Mouse (Mus musculus): ENCODE results near the gene Chrna1. TPM values are rescaled to one million over a fixed set of nuclear protein-coding genes. Genes with fewer than 3 reads are reported as not detected.
"Not testable (repeated sequence)": the region's sequence is repeated elsewhere in the genome, so short reads cannot be mapped to it uniquely, and the experiment has no call there.

The Chrna1 gene
- total and polyA plus RNA-seq, 3 experiments, result 0.11 TPM; not detected in 2

DNA sequence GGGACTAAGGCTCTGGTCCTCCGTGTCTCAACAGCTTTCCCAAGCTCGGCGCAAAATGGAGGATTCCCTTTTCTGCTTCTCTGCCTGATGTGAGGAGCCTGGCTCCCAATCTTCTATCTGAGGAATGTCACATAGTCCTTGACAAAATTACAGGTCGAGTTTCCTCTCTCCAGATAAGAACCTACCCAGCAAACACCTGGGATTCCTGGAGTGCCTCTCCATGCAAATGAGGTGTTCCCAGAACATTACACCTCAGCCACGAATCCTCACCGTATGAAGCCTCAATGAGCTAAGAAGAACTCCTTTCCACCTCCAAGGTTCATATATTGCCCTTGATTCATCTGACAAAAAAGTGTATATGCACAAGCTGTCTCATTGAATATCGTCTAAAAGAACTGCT lies 19.7 kb downstream of the Chrna1 start:
- peaks cover 12% of the 10 kb centered on the region for H3K27me3 ChIP-seq (ENCODE audit: insufficient read depth, low read length)
- no peak for ATAC-seq (ENCODE audit: extremely low read depth, insufficient number of reproducible peaks, low FRiP score, poor library complexity, severe bottlenecking)
- no peak for DNase-seq (ENCODE audit: low spot score)
- H3K9me3 ChIP-seq (replicated peaks), result no peaks in the 10 kb centered on the region
- no peaks in the 10 kb centered on the region for H3K36me3 ChIP-seq (replicated peaks)
- no peak overlapping the region for H3K4me3 ChIP-seq (ENCODE audit: low read depth, low read length)
- TF ChIP-seq CTCF (IDR thresholded peaks at IDR 0.05; ENCODE audit: low read depth, low read length) (no peak), TAL1 (conservative IDR thresholded peaks at IDR 0.05; ENCODE audit: low read depth, low read length) (no peak), GATA1 (IDR thresholded peaks at IDR 0.05; ENCODE audit: borderline replicate concordance, low read length) (no peak), GATA2 (IDR thresholded peaks at IDR 0.05; ENCODE audit: borderline replicate concordance, low read depth, low read length) (no peak), POLR2AphosphoS5 (IDR thresholded peaks at IDR 0.05; ENCODE audit: insufficient replicate concordance, low read depth, low read length) (no peak)
- H3K4me1 ChIP-seq (ENCODE audit: insufficient read depth, low read depth, low read length), result peaks cover 6% of the 10 kb centered on the region; the same call in 1 of the 2 replicates

- Histone ChIP-seq H3K4me1 (ENCODE audit: insufficient read depth, low read depth, low read length) (peaks cover 6% of the 10 kb centered on the region; the same call in 1 of the 2 replicates), H3K27me3 (ENCODE audit: insufficient read depth, low read length) (peaks cover 10% of the 10 kb centered on the region), H3K36me3 (replicated peaks) (no peaks in the 10 kb centered on the region), H3K4me3 (ENCODE audit: low read depth, low read length) (no peak overlapping the region), H3K9me3 (replicated peaks) (no peaks in the 10 kb centered on the region)
- no peak for DNase-seq (ENCODE audit: low spot score)
- no peak for ATAC-seq (ENCODE audit: extremely low read depth, insufficient number of reproducible peaks, low FRiP score, poor library complexity, severe bottlenecking)
- TF ChIP-seq POLR2AphosphoS5 (IDR thresholded peaks at IDR 0.05; ENCODE audit: insufficient replicate concordance, low read depth, low read length), result no peak
- no peak for TF ChIP-seq GATA2 (IDR thresholded peaks at IDR 0.05; ENCODE audit: borderline replicate concordance, low read depth, low read length)
- TF ChIP-seq TAL1 (conservative IDR thresholded peaks at IDR 0.05; ENCODE audit: low read depth, low read length), result no peak
- no peak for TF ChIP-seq CTCF (IDR thresholded peaks at IDR 0.05; ENCODE audit: low read depth, low read length)
- TF ChIP-seq GATA1 (IDR thresholded peaks at IDR 0.05; ENCODE audit: borderline replicate concordance, low read length), result no peak
These were observed 22.2 kb downstream of the Chrna1 start for GRCm38 (mm10) chr2:73557956-73558355.

- not testable (repeated sequence) for H3K4me3 ChIP-seq (ENCODE audit: low read depth, low read length); H3K36me3 ChIP-seq (replicated peaks); DNase-seq (ENCODE audit: low spot score); H3K4me1 ChIP-seq (ENCODE audit: insufficient read depth, low read depth, low read length); ATAC-seq (ENCODE audit: extremely low read depth, insufficient number of reproducible peaks, low FRiP score, poor library complexity, severe bottlenecking); H3K27me3 ChIP-seq (ENCODE audit: insufficient read depth, low read length); H3K9me3 ChIP-seq (replicated peaks)
These were observed 23.1 kb downstream of the Chrna1 start for GRCm38 (mm10) chr2:73557061-73557460.

DNA sequence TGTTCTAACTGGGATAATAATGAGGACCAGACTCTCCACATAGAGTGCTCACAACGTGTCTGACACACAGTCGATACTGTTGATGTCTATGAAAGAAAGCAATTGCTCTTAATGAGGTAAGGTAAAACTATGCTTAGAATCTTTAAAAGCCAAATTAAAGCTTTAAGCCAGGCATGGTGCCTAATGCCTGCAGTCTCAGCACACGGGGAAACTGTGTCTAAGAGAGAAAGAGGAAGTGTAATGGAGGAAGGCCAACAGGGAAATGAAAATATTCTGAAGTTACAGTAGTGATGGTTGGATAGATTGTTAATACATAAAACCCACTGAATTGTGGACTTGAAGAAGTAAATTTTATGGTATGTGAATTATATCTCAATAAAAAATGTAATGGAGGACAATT lies 25.7 kb downstream of the Chrna1 start:
- TF ChIP-seq TAL1 (conservative IDR thresholded peaks at IDR 0.05; ENCODE audit: low read depth, low read length) (no peak), CTCF (IDR thresholded peaks at IDR 0.05; ENCODE audit: low read depth, low read length) (no peak), GATA1 (IDR thresholded peaks at IDR 0.05; ENCODE audit: borderline replicate concordance, low read length) (no peak), POLR2AphosphoS5 (IDR thresholded peaks at IDR 0.05; ENCODE audit: insufficient replicate concordance, low read depth, low read length) (no peak), GATA2 (IDR thresholded peaks at IDR 0.05; ENCODE audit: borderline replicate concordance, low read depth, low read length) (no peak)

GRCm38 (mm10) chr2:73552926-73553325 lies 27.2 kb downstream of the Chrna1 start:
- ATAC-seq (ENCODE audit: extremely low read depth, insufficient number of reproducible peaks, low FRiP score, poor library complexity, severe bottlenecking) (no peak), DNase-seq (ENCODE audit: low spot score) (no peak)
- Histone ChIP-seq H3K27me3 (ENCODE audit: insufficient read depth, low read length) (peaks cover 5% of the 10 kb centered on the region), H3K4me1 (ENCODE audit: insufficient read depth, low read depth, low read length) (no peaks in the 10 kb centered on the region), H3K36me3 (replicated peaks) (no peaks in the 10 kb centered on the region), H3K4me3 (ENCODE audit: low read depth, low read length) (no peak overlapping the region), H3K9me3 (replicated peaks) (no peaks in the 10 kb centered on the region)
- TF ChIP-seq POLR2AphosphoS5 (IDR thresholded peaks at IDR 0.05; ENCODE audit: insufficient replicate concordance, low read depth, low read length), result no peak
- no peak for TF ChIP-seq CTCF (IDR thresholded peaks at IDR 0.05; ENCODE audit: low read depth, low read length)
- no peak for TF ChIP-seq GATA1 (IDR thresholded peaks at IDR 0.05; ENCODE audit: borderline replicate concordance, low read length)
- TF ChIP-seq TAL1 (conservative IDR thresholded peaks at IDR 0.05; ENCODE audit: low read depth, low read length), result no peak
- TF ChIP-seq GATA2 (IDR thresholded peaks at IDR 0.05; ENCODE audit: borderline replicate concordance, low read depth, low read length), result no peak

More for the DNA sequence above, 25.7 kb downstream of the Chrna1 start:
- Histone ChIP-seq H3K4me3 (ENCODE audit: low read depth, low read length) (no peak overlapping the region), H3K4me1 (ENCODE audit: insufficient read depth, low read depth, low read length) (no peaks in the 10 kb centered on the region), H3K36me3 (replicated peaks) (no peaks in the 10 kb centered on the region), H3K27me3 (ENCODE audit: insufficient read depth, low read length) (peaks cover 5% of the 10 kb centered on the region), H3K9me3 (replicated peaks) (no peaks in the 10 kb centered on the region)
- ATAC-seq (ENCODE audit: extremely low read depth, insufficient number of reproducible peaks, low FRiP score, poor library complexity, severe bottlenecking), result no peak
- no peak for DNase-seq (ENCODE audit: low spot score)

GRCm38 (mm10) chr2:73550725-73551124 lies 29.4 kb downstream of the Chrna1 start:
- DNase-seq (ENCODE audit: low spot score) (no peak), ATAC-seq (ENCODE audit: extremely low read depth, insufficient number of reproducible peaks, low FRiP score, poor library complexity, severe bottlenecking) (no peak)
- H3K4me3 ChIP-seq (ENCODE audit: low read depth, low read length), result no peak overlapping the region

DNA sequence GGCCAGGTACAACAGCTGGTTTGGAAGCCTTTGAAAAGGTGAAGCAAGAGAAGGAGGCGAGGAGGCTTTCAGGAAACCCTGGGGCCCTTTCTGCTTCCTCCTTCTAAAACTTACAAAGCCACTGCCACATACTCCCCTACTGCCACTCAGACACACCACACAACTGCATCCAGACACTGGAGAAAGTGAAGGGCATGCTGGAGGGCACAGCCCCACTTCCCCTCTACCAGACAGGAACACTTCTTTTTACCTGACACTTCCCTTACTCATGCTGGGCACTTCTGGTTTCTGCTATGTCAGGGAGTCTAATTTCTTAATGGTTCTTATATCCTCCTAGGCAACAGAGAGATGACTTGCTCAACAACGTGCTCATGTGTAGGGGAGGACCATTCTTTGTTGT lies 31.6 kb downstream of the Chrna1 start:
- ATAC-seq (ENCODE audit: extremely low read depth, insufficient number of reproducible peaks, low FRiP score, poor library complexity, severe bottlenecking) (no peak), DNase-seq (ENCODE audit: low spot score) (no peak)
- no peak for TF ChIP-seq GATA2 (IDR thresholded peaks at IDR 0.05; ENCODE audit: borderline replicate concordance, low read depth, low read length)
- no peak for TF ChIP-seq TAL1 (conservative IDR thresholded peaks at IDR 0.05; ENCODE audit: low read depth, low read length)
- TF ChIP-seq CTCF (IDR thresholded peaks at IDR 0.05; ENCODE audit: low read depth, low read length), result no peak
- TF ChIP-seq POLR2AphosphoS5 (IDR thresholded peaks at IDR 0.05; ENCODE audit: insufficient replicate concordance, low read depth, low read length), result no peak
- no peak for TF ChIP-seq GATA1 (IDR thresholded peaks at IDR 0.05; ENCODE audit: borderline replicate concordance, low read length)
- H3K27me3 ChIP-seq (ENCODE audit: insufficient read depth, low read length), result peaks cover 13% of the 10 kb centered on the region
- H3K9me3 ChIP-seq (replicated peaks), result no peaks in the 10 kb centered on the region
- H3K4me3 ChIP-seq (ENCODE audit: low read depth, low read length), result no peak overlapping the region
- no peaks in the 10 kb centered on the region for H3K4me1 ChIP-seq (ENCODE audit: insufficient read depth, low read depth, low read length)
- H3K36me3 ChIP-seq (replicated peaks), result no peaks in the 10 kb centered on the region

More at GRCm38 (mm10) chr2:73550725-73551124, 29.4 kb downstream of the Chrna1 start:
- no peaks in the 10 kb centered on the region for H3K9me3 ChIP-seq (replicated peaks)
- no peaks in the 10 kb centered on the region for H3K36me3 ChIP-seq (replicated peaks)
- TF ChIP-seq TAL1 (conservative IDR thresholded peaks at IDR 0.05; ENCODE audit: low read depth, low read length) (no peak), POLR2AphosphoS5 (IDR thresholded peaks at IDR 0.05; ENCODE audit: insufficient replicate concordance, low read depth, low read length) (no peak), GATA1 (IDR thresholded peaks at IDR 0.05; ENCODE audit: borderline replicate concordance, low read length) (no peak), CTCF (IDR thresholded peaks at IDR 0.05; ENCODE audit: low read depth, low read length) (peak; percentile 43; the same call in 1 of the 2 replicates), GATA2 (IDR thresholded peaks at IDR 0.05; ENCODE audit: borderline replicate concordance, low read depth, low read length) (no peak)
- H3K27me3 ChIP-seq (ENCODE audit: insufficient read depth, low read length), result peaks cover 8% of the 10 kb centered on the region
- H3K4me1 ChIP-seq (ENCODE audit: insufficient read depth, low read depth, low read length), result no peaks in the 10 kb centered on the region
